Mouse (Mus musculus) lung, postnatal 0 days (tissue): ENCODE results near the gene Kcnj1.

Experiments used
- CTCF ChIP-seq: IDR thresholded peaks from 2 replicates; pipeline ENCODE4 v1.5.1; 2016; ENCODE audit warnings: antibody characterized with exemption, mild to moderate bottlenecking
- EP300 ChIP-seq: IDR thresholded peaks from 2 replicates; pipeline ENCODE4 v1.6.1; 2016; ENCODE audit warnings: antibody characterized with exemption, mild to moderate bottlenecking, control low read depth

GRCm38 (mm10) chr9:32373656-32374055 is 1.4 kb downstream of the Kcnj1 start:
- TF ChIP-seq EP300, result no peak
- no peak for TF ChIP-seq CTCF
